Mouse (Mus musculus): ENCODE results near the gene Ywhab.

DNA sequence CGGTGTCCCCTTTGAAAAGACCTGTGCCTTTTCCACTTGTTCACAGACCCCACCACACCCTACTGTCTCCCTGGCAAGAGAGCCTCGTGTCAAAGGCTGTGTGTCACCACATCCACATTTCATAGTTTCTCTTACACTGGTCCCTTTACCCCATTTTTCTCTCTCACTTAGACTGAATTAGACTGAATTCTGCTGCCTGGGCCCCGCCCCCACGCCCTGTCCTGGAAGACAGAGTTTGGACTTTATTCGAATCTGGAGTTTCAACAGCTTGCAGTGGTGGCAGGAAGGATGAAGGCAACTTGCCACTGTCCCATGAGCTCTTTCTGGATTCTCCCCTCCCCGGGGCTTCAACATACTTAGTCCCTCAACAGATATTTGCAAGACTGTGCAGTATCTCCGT, 29.1 kb upstream of the Ywhab start:
- TF ChIP-seq MYOD1 (IDR thresholded peaks at IDR 0.05; ENCODE audit: control insufficient read depth in 1 of 3, insufficient read length in 2 of 3, low read depth in 2 of 3) (no peak), TCF12 (IDR thresholded peaks at IDR 0.05; ENCODE audit: insufficient read depth, poor library complexity, severe bottlenecking) (no peak), POLR2A (IDR thresholded peaks at IDR 0.05; ENCODE audit: insufficient read length, low read depth) (no peak), CEBPB (IDR thresholded peaks at IDR 0.05; ENCODE audit: insufficient read depth, poor library complexity, severe bottlenecking) (no peak), MAX (IDR thresholded peaks at IDR 0.05; ENCODE audit: low read depth) (no peak), POLR2AphosphoS2 (IDR thresholded peaks at IDR 0.05; ENCODE audit: insufficient read length, low read depth) (no peak), E2F4 (IDR thresholded peaks at IDR 0.05; ENCODE audit: insufficient read depth) (no peak), USF1 (IDR thresholded peaks at IDR 0.05; ENCODE audit: low read depth) (no peak), MYOG (IDR thresholded peaks at IDR 0.05; ENCODE audit: control insufficient read depth in 1 of 3, insufficient read depth in 1 of 3, insufficient read length in 2 of 3, low read depth in 2 of 3) (no peak), TCF3 (IDR thresholded peaks at IDR 0.05; ENCODE audit: insufficient read length, low read depth) (no peak), SRF (IDR thresholded peaks at IDR 0.05; ENCODE audit: control insufficient read depth, insufficient read length, low read depth) (no peak)

Measured in myocyte (in vitro differentiated cells).